Mouse (Mus musculus) embryonic fibroblast, embryonic 13.5 days (primary cell): ENCODE measurements around the gene Btnl9.

Experiments used
- CTCF ChIP-seq: IDR thresholded peaks from 2 replicates; pipeline ENCODE4 v1.5.1; 2011; ENCODE audit warnings: mild to moderate bottlenecking, control low read depth, low read length, moderate library complexity, borderline replicate concordance; ENCODE audit not compliant: insufficient read depth
- POLR2A ChIP-seq: IDR thresholded peaks from 2 replicates; pipeline ENCODE4 v1.6.1; 2011; ENCODE audit warnings: low read depth, mild to moderate bottlenecking, control low read depth, low read length, moderate library complexity

DNA sequence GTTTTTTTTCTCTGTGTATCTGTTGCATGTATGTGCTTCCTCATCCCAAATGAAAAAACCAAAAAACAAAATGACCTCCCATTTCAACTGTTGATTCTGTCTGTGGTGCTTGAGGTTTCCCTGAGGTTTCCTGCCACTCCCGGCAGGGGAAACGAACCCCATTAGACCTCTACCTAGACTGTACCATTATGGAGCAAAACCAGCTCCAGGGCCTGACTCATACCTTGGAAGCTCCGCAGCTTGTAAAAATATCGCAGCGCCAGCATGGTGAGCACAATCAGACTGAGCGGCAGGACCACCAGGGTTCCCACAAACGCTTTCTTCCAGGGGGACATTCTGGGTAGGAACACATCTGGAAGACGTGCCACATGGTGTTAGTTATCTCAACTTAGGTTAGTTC lies 11.6 kb downstream of the Btnl9 start:
- TF ChIP-seq CTCF = no peak
- TF ChIP-seq POLR2A = no peak
